Mouse (Mus musculus) limb, embryonic 12.5 days (tissue): Measurements from ENCODE around the gene Mllt6. TPM values are rescaled to one million over a fixed set of nuclear protein-coding genes. Genes with fewer than 3 reads are reported as not detected.
"Not testable (repeated sequence)": the region's sequence is repeated elsewhere in the genome, so short reads cannot be mapped to it uniquely, and the experiment has no call there.

Experiments used
- ATAC-seq: fragments of 200-750 bp; cut with Nextera tagmentation; 2 replicates; pipeline ENCODE4 v1.8.0; 2017; ENCODE audit warnings: low read depth, moderate TSS enrichment; ENCODE audit not compliant: insufficient number of reproducible peaks, insufficient read depth, low FRiP score, low TSS enrichment
- H3K27ac ChIP-seq: fragments of 300-500 bp; sonication (generic); 2 replicates; pipeline ENCODE4 v1.5.1; 2016; ENCODE audit warnings: mild to moderate bottlenecking, moderate library complexity
- H3K27me3 ChIP-seq: fragments of 300-500 bp; sonication (generic); 2 replicates; pipeline ENCODE4 v1.6.1; 2016; ENCODE audit warnings: mild to moderate bottlenecking, moderate library complexity
- H3K36me3 ChIP-seq: fragments of 300-500 bp; sonication (generic); 2 replicates; pipeline ENCODE4 v1.6.1; 2016; ENCODE audit warnings: mild to moderate bottlenecking, moderate library complexity
- H3K4me1 ChIP-seq: fragments of 300-500 bp; sonication (generic); replicated peaks from 2 replicates; pipeline ENCODE4 v1.6.1; 2016
- H3K4me2 ChIP-seq: fragments of 300-500 bp; sonication (generic); 2 replicates; pipeline ENCODE4 v1.6.1; 2016; ENCODE audit warnings: mild to moderate bottlenecking, moderate library complexity
- H3K4me3 ChIP-seq: fragments of 300-500 bp; sonication (generic); replicated peaks from 2 replicates; pipeline ENCODE4 v1.5.1; 2016; ENCODE audit warnings: mild to moderate bottlenecking
- H3K9ac ChIP-seq: fragments of 300-500 bp; sonication (generic); replicated peaks from 2 replicates; pipeline ENCODE4 v1.6.1; 2016; ENCODE audit warnings: mild to moderate bottlenecking, moderate library complexity
- H3K9me3 ChIP-seq: fragments of 300-500 bp; sonication (generic); 2 replicates; pipeline ENCODE4 v1.6.1; 2016; ENCODE audit warnings: mild to moderate bottlenecking, moderate library complexity
- WGBS: fragments of 180-500 bp; shearing (Covaris S2); methylation state at CpG from one replicate; pipeline ENCODE4 v1.1.7; 2016; 5-methylcytosine and 5-hydroxymethylcytosine counted together
- microRNA-seq: library from miRNA; unstranded; fragments of <30 nt; microRNA quantifications from one replicate; pipeline ENCODE4, GENCODE M21; 2017
- polyA plus RNA-seq: library from polyadenylated mRNA; unstranded; fragments of >200 nt; fragmentation: Nextera tagmentation; extraction: Ambion mirVana; gene quantifications from 2 replicates; pipeline ENCODE4 v1.2.1, GENCODE M21; 2016

Gene Mllt6
- polyA plus RNA-seq, 1 experiment from 2014 or later = 2.9 TPM

- no peak overlapping the region for H3K27ac ChIP-seq
- H3K9ac ChIP-seq = no peak overlapping the region
- H3K27me3 ChIP-seq = no peaks in the 10 kb centered on the region
- peaks cover 7% of the 10 kb centered on the region; the same call in 1 of the 2 replicates for H3K9me3 ChIP-seq
- ATAC-seq = no peak
- no peaks in the 10 kb centered on the region for H3K4me1 ChIP-seq
- no peak overlapping the region for H3K4me2 ChIP-seq
- no peak overlapping the region for H3K4me3 ChIP-seq
- H3K36me3 ChIP-seq = peaks cover 98% of the 10 kb centered on the region
- WGBS = 83% methylated on average over 4 of the region's 4 CpGs
These were observed 58.1 kb downstream of the Mllt6 start for GRCm38 (mm10) chr11:97721338-97721737.

DNA sequence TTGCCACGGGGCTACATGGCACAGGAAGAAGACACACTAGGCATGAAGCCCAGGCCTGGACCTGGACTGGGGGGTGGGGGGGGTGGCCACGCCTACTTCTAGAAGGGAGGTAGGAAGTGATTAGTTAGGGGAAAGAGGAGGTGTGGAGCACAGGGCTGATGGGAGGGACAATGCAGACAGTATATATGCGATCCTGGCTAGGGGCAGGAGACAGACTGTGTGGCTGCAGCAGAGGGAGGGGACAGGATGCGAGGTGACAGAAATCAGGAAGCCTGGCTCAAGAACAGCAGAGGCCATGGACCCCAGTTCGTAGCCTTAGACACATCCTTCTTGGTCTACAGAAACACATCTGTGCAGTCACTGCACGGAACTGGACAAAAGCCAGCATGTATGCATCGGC, 60.5 kb downstream of the Mllt6 start:
- peaks cover 7% of the 10 kb centered on the region; the same call in 1 of the 2 replicates for H3K9me3 ChIP-seq
- 84% methylated on average over 7 of the region's 7 CpGs for WGBS
- no peaks in the 10 kb centered on the region for H3K27me3 ChIP-seq
- H3K27ac ChIP-seq = no peak overlapping the region
- ATAC-seq = no peak
- H3K4me1 ChIP-seq = no peaks in the 10 kb centered on the region
- no peak overlapping the region for H3K9ac ChIP-seq
- peaks cover 99% of the 10 kb centered on the region for H3K36me3 ChIP-seq
- H3K4me3 ChIP-seq = no peak overlapping the region
- H3K4me2 ChIP-seq = no peak overlapping the region

DNA sequence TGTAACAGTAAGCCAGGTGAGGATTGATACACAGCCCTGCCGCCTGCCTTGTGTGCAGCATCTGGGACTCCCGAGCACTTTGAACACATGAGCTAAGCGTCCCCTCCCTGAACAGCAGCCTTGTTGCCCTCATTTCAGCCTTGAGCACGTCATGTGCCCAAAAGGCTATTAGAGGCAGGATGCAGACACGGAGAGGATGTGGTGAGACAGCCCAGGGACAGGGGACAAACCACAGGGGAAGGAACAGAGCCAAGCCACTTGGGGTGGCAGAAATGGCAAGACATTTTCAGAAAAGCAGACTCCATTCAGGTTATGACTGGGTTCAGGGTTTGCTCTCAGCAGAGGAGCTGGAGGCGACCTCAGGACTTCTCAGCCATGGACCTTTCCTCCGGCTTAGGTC, 65.1 kb downstream of the Mllt6 start:
- H3K4me1 ChIP-seq = peaks cover under 1% of the 10 kb centered on the region
- no peak overlapping the region for H3K4me2 ChIP-seq
- peaks cover 90% of the 10 kb centered on the region for H3K36me3 ChIP-seq
- no peaks in the 10 kb centered on the region for H3K27me3 ChIP-seq
- no peak overlapping the region for H3K27ac ChIP-seq
- H3K4me3 ChIP-seq = no peak overlapping the region
- no peak overlapping the region for H3K9ac ChIP-seq
- WGBS = 44% methylated on average over 7 of the region's 7 CpGs
- ATAC-seq = no peak
- no peaks in the 10 kb centered on the region for H3K9me3 ChIP-seq

DNA sequence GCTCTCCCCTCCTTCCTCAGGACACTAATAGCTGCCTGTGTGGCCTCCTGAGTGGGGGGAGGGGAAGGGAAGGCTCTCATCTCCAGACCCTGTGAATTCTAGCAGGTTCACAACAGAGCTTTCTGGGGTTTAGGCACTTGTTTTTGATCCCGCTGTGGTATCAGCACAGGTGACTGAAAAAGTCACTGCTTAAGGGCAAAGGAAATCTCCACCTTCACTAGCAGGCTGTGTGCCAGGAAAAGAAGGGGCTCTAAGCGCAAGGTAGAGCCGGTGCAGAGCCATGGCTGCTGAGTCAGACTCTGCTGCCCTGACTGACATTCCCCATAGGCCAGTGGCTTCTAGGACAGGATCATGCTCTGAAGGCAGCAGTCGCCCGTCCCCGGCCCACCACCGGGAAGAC, 65.5 kb downstream of the Mllt6 start:
- H3K27me3 ChIP-seq = no peaks in the 10 kb centered on the region
- no peaks in the 10 kb centered on the region for H3K9me3 ChIP-seq
- H3K9ac ChIP-seq = no peak overlapping the region
- no peak overlapping the region for H3K4me2 ChIP-seq
- no peak overlapping the region for H3K27ac ChIP-seq
- H3K4me3 ChIP-seq = no peak overlapping the region
- ATAC-seq = no peak
- H3K36me3 ChIP-seq = peaks cover 85% of the 10 kb centered on the region
- 70% methylated on average over 7 of the region's 7 CpGs for WGBS
- peaks cover 5% of the 10 kb centered on the region for H3K4me1 ChIP-seq

GRCm38 (mm10) chr11:97733689-97734088, 70.5 kb downstream of the Mllt6 start:
- no peak for ATAC-seq
- Histone ChIP-seq H3K4me3 (no peak overlapping the region), H3K4me1 (peaks cover 11% of the 10 kb centered on the region), H3K9me3 (no peaks in the 10 kb centered on the region), H3K27me3 (no peaks in the 10 kb centered on the region), H3K36me3 (peaks cover 38% of the 10 kb centered on the region), H3K4me2 (no peak overlapping the region), H3K9ac (0 out of 2 replicates have a peak overlapping the region, but pooled peaks have one; percentile 34), H3K27ac (no peak overlapping the region)
- 7% methylated on average over 10 of the region's 10 CpGs for WGBS

- H3K4me2 ChIP-seq, H3K27ac ChIP-seq, H3K9ac ChIP-seq, ATAC-seq, H3K4me3 ChIP-seq, H3K27me3 ChIP-seq, H3K9me3 ChIP-seq: not testable (repeated sequence)
- Histone ChIP-seq H3K4me1 (peaks cover 11% of the 10 kb centered on the region), H3K36me3 (peaks cover 27% of the 10 kb centered on the region)
- WGBS = 83% methylated on average over 5 of the region's 5 CpGs
These were observed 71.6 kb downstream of the Mllt6 start for GRCm38 (mm10) chr11:97734810-97735209.

Small RNA genes within 50 kb of the gene (microRNA-seq; reads per million reads assigned to microRNA genes)
- gene Gm24158 (not detected), gene Mir6927 (0.70 reads per million)

Other genes with a start within 250 kb of the Mllt6 start
- 7.3 and 7.4 TPM in 2 replicates for gene Arhgap23, start 247.9 kb upstream of the Mllt6 start, polyA plus RNA-seq
- 0.36 and 1.4 TPM in 2 replicates for gene 4933428G20Rik, start 163.1 kb upstream of the Mllt6 start, polyA plus RNA-seq
- gene Srcin1, start 87.2 kb upstream of the Mllt6 start, polyA plus RNA-seq = 0.27 and 0.79 TPM in 2 replicates
- 16.4 and 16.9 TPM in 2 replicates for gene Epop, start 33.7 kb upstream of the Mllt6 start, polyA plus RNA-seq
- gene Cisd3, start 22.4 kb downstream of the Mllt6 start, polyA plus RNA-seq = 10.0 and 11.3 TPM in 2 replicates
- gene Pcgf2, start 37.1 kb downstream of the Mllt6 start, polyA plus RNA-seq = 20.2 and 20.3 TPM in 2 replicates
- gene Psmb3, start 40.0 kb downstream of the Mllt6 start, polyA plus RNA-seq = 481 TPM in 2 replicates
- 2.2 and 2.7 TPM in 2 replicates for gene Pip4k2b, start 81.3 kb downstream of the Mllt6 start, polyA plus RNA-seq
- gene Cwc25, start 103.1 kb downstream of the Mllt6 start, polyA plus RNA-seq = 24.6 and 25.6 TPM in 2 replicates
- 0.37 TPM in 1 of 2 replicates, not detected in the other for gene 1700001P01Rik, start 112.5 kb downstream of the Mllt6 start, polyA plus RNA-seq
- 513 and 518 TPM in 2 replicates for gene Rpl23, start 119.0 kb downstream of the Mllt6 start, polyA plus RNA-seq
- gene Lasp1, start 135.6 kb downstream of the Mllt6 start, polyA plus RNA-seq = 110 and 120 TPM in 2 replicates
- 11.8 and 13.2 TPM in 2 replicates for gene B230217C12Rik, start 177.4 kb downstream of the Mllt6 start, polyA plus RNA-seq
- gene Fbxo47, start 220.7 kb downstream of the Mllt6 start, polyA plus RNA-seq = 0.60 and 0.92 TPM in 2 replicates